Mouse (Mus musculus) lung, postnatal 0 days (tissue): Measurements from ENCODE around the gene Unc80. TPM values are rescaled to one million over a fixed set of nuclear protein-coding genes. Genes with fewer than 3 reads are reported as not detected.

Source experiments
- ATAC-seq: fragments of 200-750 bp; cut with Nextera tagmentation; 2 replicates; pipeline ENCODE4 v1.8.0; 2017; ENCODE audit warnings: moderate library complexity
- DNase-seq: peaks from one replicate; pipeline ENCODE4 v3.0.0-alpha.2; 2016; ENCODE audit warnings: low spot score
- H3K27ac ChIP-seq: fragments of 300-500 bp; sonication (generic); 2 replicates; pipeline ENCODE4 v1.5.1; 2014; ENCODE audit warnings: antibody characterized with exemption, mild to moderate bottlenecking, low read length, mixed read lengths
- H3K27me3 ChIP-seq: fragments of 300-500 bp; sonication (generic); replicated peaks from 2 replicates; pipeline ENCODE4 v1.6.1; 2014; ENCODE audit warnings: low read length, mixed read lengths; ENCODE audit not compliant: insufficient read depth
- H3K36me3 ChIP-seq: fragments of 300-500 bp; sonication (generic); 2 replicates; pipeline ENCODE4 v1.6.1; 2014; ENCODE audit warnings: low read length, mixed read lengths; ENCODE audit not compliant: insufficient read depth
- H3K4me1 ChIP-seq: fragments of 300-500 bp; sonication (generic); 2 replicates; pipeline ENCODE4 v1.6.1; 2014; ENCODE audit warnings: antibody characterized with exemption, low read depth, low read length, mixed read lengths; ENCODE audit not compliant: insufficient read depth
- H3K4me2 ChIP-seq: fragments of 300-500 bp; sonication (generic); replicated peaks from 2 replicates; pipeline ENCODE4 v1.6.1; 2014; ENCODE audit warnings: low read depth, mild to moderate bottlenecking, low read length, moderate library complexity, mixed read lengths
- H3K4me3 ChIP-seq: fragments of 300-500 bp; sonication (generic); 2 replicates; pipeline ENCODE4 v1.5.1; 2014; ENCODE audit warnings: low read depth, low read length
- H3K9ac ChIP-seq: fragments of 300-500 bp; sonication (generic); replicated peaks from 2 replicates; pipeline ENCODE4 v1.6.1; 2014; ENCODE audit warnings: low read depth, mild to moderate bottlenecking
- H3K9me3 ChIP-seq: fragments of 300-500 bp; sonication (generic); 2 replicates; pipeline ENCODE4 v1.6.1; 2016; ENCODE audit warnings: low read length, mixed read lengths
- CTCF ChIP-seq: IDR thresholded peaks from 2 replicates; pipeline ENCODE4 v1.5.1; 2016; ENCODE audit warnings: antibody characterized with exemption, mild to moderate bottlenecking
- EP300 ChIP-seq: IDR thresholded peaks from 2 replicates; pipeline ENCODE4 v1.6.1; 2016; ENCODE audit warnings: antibody characterized with exemption, mild to moderate bottlenecking, control low read depth
- WGBS: fragments of 180-500 bp; shearing (Covaris S2); extraction: QIAGEN DNeasy Blood & Tissue Kit; methylation state at CpG from one replicate; pipeline ENCODE4 v1.1.7; 2014; 5-methylcytosine and 5-hydroxymethylcytosine counted together
- polyA plus RNA-seq: library from polyadenylated mRNA; unstranded; fragments of >200 nt; fragmentation: Nextera tagmentation; extraction: Ambion mirVana; gene quantifications from 2 replicates; pipeline ENCODE4 v1.2.1, GENCODE M21; 2015

Gene Unc80
- polyA plus RNA-seq, 1 experiment from 2014 or later, result 0.67 TPM

- DNase-seq (no peak), ATAC-seq (no peak)
- no peak overlapping the region for H3K27ac ChIP-seq
- no peaks in the 10 kb centered on the region for H3K36me3 ChIP-seq
- no peak overlapping the region for H3K9ac ChIP-seq
- no peaks in the 10 kb centered on the region for H3K4me1 ChIP-seq
- 58% methylated on average over 2 of the region's 2 CpGs for WGBS
- H3K4me2 ChIP-seq, result no peak overlapping the region
- H3K9me3 ChIP-seq, result no peaks in the 10 kb centered on the region
- H3K27me3 ChIP-seq, result no peaks in the 10 kb centered on the region
- no peak overlapping the region for H3K4me3 ChIP-seq
- TF ChIP-seq EP300 (no peak), CTCF (no peak)
These were observed 18.7 kb upstream of the Unc80 start for GRCm38 (mm10) chr1:66449471-66449870.

GRCm38 (mm10) chr1:66456580-66456979, 11.6 kb upstream of the Unc80 start:
- TF ChIP-seq EP300 (no peak), CTCF (no peak)
- no peak overlapping the region for H3K4me2 ChIP-seq

GRCm38 (mm10) chr1:66457747-66458146, 10.4 kb upstream of the Unc80 start:
- H3K9ac ChIP-seq, result no peak overlapping the region

More at GRCm38 (mm10) chr1:66456580-66456979, 11.6 kb upstream of the Unc80 start:
- Histone ChIP-seq H3K36me3 (no peaks in the 10 kb centered on the region), H3K27ac (no peak overlapping the region), H3K9ac (no peak overlapping the region), H3K9me3 (no peaks in the 10 kb centered on the region), H3K4me3 (no peak overlapping the region), H3K4me1 (no peaks in the 10 kb centered on the region), H3K27me3 (no peaks in the 10 kb centered on the region)
- DNase-seq (no peak), ATAC-seq (no peak)
- 19% methylated on average over 2 of the region's 2 CpGs for WGBS

GRCm38 (mm10) chr1:66459394-66459793, 8.8 kb upstream of the Unc80 start:
- ATAC-seq (peak; percentile 63; the same call in 1 of the 2 replicates), DNase-seq (peak; percentile 75)
- Histone ChIP-seq H3K36me3 (no peaks in the 10 kb centered on the region), H3K27me3 (no peaks in the 10 kb centered on the region), H3K27ac (no peak overlapping the region), H3K9me3 (no peaks in the 10 kb centered on the region), H3K9ac (no peak overlapping the region), H3K4me3 (no peak overlapping the region), H3K4me2 (no peak overlapping the region), H3K4me1 (no peaks in the 10 kb centered on the region)
- 38% methylated on average over 3 of the region's 3 CpGs for WGBS
- TF ChIP-seq CTCF, result no peak
- no peak for TF ChIP-seq EP300

More at GRCm38 (mm10) chr1:66457747-66458146, 10.4 kb upstream of the Unc80 start:
- H3K27ac ChIP-seq, result no peak overlapping the region
- ATAC-seq, result no peak
- H3K4me3 ChIP-seq, result no peak overlapping the region
- H3K36me3 ChIP-seq, result no peaks in the 10 kb centered on the region
- no peak overlapping the region for H3K4me2 ChIP-seq
- TF ChIP-seq CTCF, result no peak
- TF ChIP-seq EP300, result no peak
- DNase-seq, result no peak
- no peaks in the 10 kb centered on the region for H3K9me3 ChIP-seq
- 76% methylated on average over 3 of the region's 3 CpGs for WGBS
- H3K27me3 ChIP-seq, result no peaks in the 10 kb centered on the region
- no peaks in the 10 kb centered on the region for H3K4me1 ChIP-seq

GRCm38 (mm10) chr1:66460850-66461249, 7.3 kb upstream of the Unc80 start:
- WGBS, result 39% methylated on average over 4 of the region's 4 CpGs
- no peak overlapping the region for H3K27ac ChIP-seq
- no peak overlapping the region for H3K4me3 ChIP-seq
- H3K4me2 ChIP-seq, result no peak overlapping the region
- DNase-seq (peak; percentile 73), ATAC-seq (no peak; the same call in 1 of the 2 replicates)
- H3K9me3 ChIP-seq, result no peaks in the 10 kb centered on the region
- no peak for TF ChIP-seq EP300
- TF ChIP-seq CTCF, result no peak
- H3K9ac ChIP-seq, result no peak overlapping the region
- H3K4me1 ChIP-seq, result no peaks in the 10 kb centered on the region
- no peaks in the 10 kb centered on the region for H3K36me3 ChIP-seq
- H3K27me3 ChIP-seq, result no peaks in the 10 kb centered on the region

- no peak for DNase-seq
- Histone ChIP-seq H3K4me2 (peak overlapping the region; percentile 63; the same call in 1 of the 2 replicates), H3K36me3 (no peaks in the 10 kb centered on the region), H3K27ac (no peak overlapping the region), H3K4me1 (no peaks in the 10 kb centered on the region), H3K4me3 (peak overlapping the region; percentile 40), H3K9me3 (no peaks in the 10 kb centered on the region), H3K9ac (no peak overlapping the region), H3K27me3 (peaks cover 4% of the 10 kb centered on the region; the same call in 1 of the 2 replicates)
- 23% methylated on average over 3 of the region's 3 CpGs for WGBS
- no peak for TF ChIP-seq CTCF
- TF ChIP-seq EP300, result no peak
- no peak for ATAC-seq
These were observed 495 bp downstream of the Unc80 start for GRCm38 (mm10) chr1:66468704-66469020.

- H3K27me3 ChIP-seq, result no peaks in the 10 kb centered on the region
- H3K4me3 ChIP-seq, result no peak overlapping the region
- H3K9me3 ChIP-seq, result no peaks in the 10 kb centered on the region
- no peak overlapping the region for H3K27ac ChIP-seq
- no peaks in the 10 kb centered on the region for H3K36me3 ChIP-seq
- H3K9ac ChIP-seq, result no peak overlapping the region
- H3K4me1 ChIP-seq, result no peaks in the 10 kb centered on the region
- ATAC-seq, result no peak
- H3K4me2 ChIP-seq, result no peak overlapping the region
- 75% methylated on average over 3 of the region's 3 CpGs for WGBS
- no peak for DNase-seq
- no peak for TF ChIP-seq CTCF
- no peak for TF ChIP-seq EP300
These were observed 14.6 kb downstream of the Unc80 start for GRCm38 (mm10) chr1:66482751-66483150.
